ENCODE assay signal across 9 mouse cellular contexts in genomic region chr16:19982537-19983257, GRCm38 (mm10). TPM values are rescaled to one million over a fixed set of nuclear protein-coding genes. Genes with fewer than 3 reads are reported as not detected.
DNase-seq lines count a peak whose midpoint lies in the region; ATAC-seq and TF ChIP-seq lines count a peak whose summit lies in the region.
"Had no signal": no experiment of that assay in that cellular context is flagged by ENCODE, and none has a peak within 500 bp of the region (broad histone marks: within the 10 kb centered on the region; RNA-seq: fewer than 3 reads in every experiment).

Klhl6 (minus strand) TSS chr16:19983037.

- TF ChIP-seq POLR2A in small intestine, adult 2 months (IDR thresholded peaks at IDR 0.05; ENCODE audit: low read depth, low read length), result no peak

- TF ChIP-seq CTCF in small intestine, adult 2 months (IDR thresholded peaks at IDR 0.05; ENCODE audit: extremely low read depth, insufficient read length, insufficient replicate concordance, low read depth, low read length), result no peak

- no peak within 1 kb of the TSS for H3K27ac ChIP-seq in hindbrain, embryonic 14.5 days
- H3K27ac ChIP-seq in liver, embryonic 13.5 days, result peak within 1 kb of the TSS; percentile 59
- peak within 1 kb of the TSS; percentile 21; the same call in 1 of the 2 replicates for H3K27ac ChIP-seq in small intestine, adult 2 months (ENCODE audit: insufficient read depth, low read depth, low read length)
- H3K27ac ChIP-seq: limb, embryonic 12.5 days had no signal

- WGBS in hindbrain, embryonic 14.5 days, result 76% methylated on average over 14 of the region's 14 CpGs
- 9% methylated on average over 14 of the region's 14 CpGs for WGBS in liver, embryonic 13.5 days (ENCODE audit: insufficient replicate concordance)
- WGBS in small intestine, adult 2 months, result 48% methylated on average over 14 of the region's 14 CpGs

- no peak for ATAC-seq in hindbrain, embryonic 14.5 days (ENCODE audit: low FRiP score)
- peak; percentile 80 for ATAC-seq in liver, embryonic 13.5 days (ENCODE audit: low read depth)

- DNase-seq in layer of hippocampus, adult 9-11 months, result peak; percentile 56
- no peak for DNase-seq in layer of hippocampus, adult 8-10 months (ENCODE audit: low spot score in 2 of 2)
- peak; percentile 14 for DNase-seq in embryo, embryonic 11 days
- no peak for DNase-seq in hindbrain, embryonic 14.5 days (ENCODE audit: low spot score)
- DNase-seq in liver, embryonic 13.5 days, result peak; percentile 18
- no peak for DNase-seq in urinary bladder, adult 18-20 months (ENCODE audit: low spot score in 2 of 2)
- no peak for DNase-seq in left cerebral cortex, adult 8-10 months (ENCODE audit: low spot score in 2 of 2)

- H3K27me3 ChIP-seq in hindbrain, embryonic 14.5 days (ENCODE audit: control insufficient read depth, insufficient read depth, low read length), result no peaks in the 10 kb centered on the region
- H3K27me3 ChIP-seq in liver, embryonic 13.5 days, result no peaks in the 10 kb centered on the region
- H3K27me3 ChIP-seq in small intestine, adult 2 months (ENCODE audit: control insufficient read depth, insufficient read depth, low read length), result no peaks in the 10 kb centered on the region
- H3K27me3 ChIP-seq: limb, embryonic 12.5 days had no signal

- no peaks in the 10 kb centered on the region for H3K36me3 ChIP-seq in hindbrain, embryonic 14.5 days (replicated peaks; ENCODE audit: control insufficient read depth, insufficient read depth)
- no peaks in the 10 kb centered on the region for H3K36me3 ChIP-seq in liver, embryonic 13.5 days
- no peaks in the 10 kb centered on the region for H3K36me3 ChIP-seq in small intestine, adult 2 months (ENCODE audit: control insufficient read depth, insufficient read depth, low read length)
- H3K36me3 ChIP-seq: limb, embryonic 12.5 days had no signal

- H3K4me3 ChIP-seq in hindbrain, embryonic 14.5 days (replicated peaks; ENCODE audit: low read length), result peak within 1 kb of the TSS; percentile 14; the same call in 1 of the 2 replicates
- H3K4me3 ChIP-seq in liver, embryonic 13.5 days (replicated peaks), result peak within 1 kb of the TSS; percentile 45
- peak within 1 kb of the TSS; percentile 49 for H3K4me3 ChIP-seq in small intestine, adult 2 months (ENCODE audit: low read depth, low read length)
- H3K4me3 ChIP-seq: limb, embryonic 12.5 days had no signal

- H3K9me3 ChIP-seq in hindbrain, embryonic 14.5 days (ENCODE audit: control insufficient read depth, low read length), result no peaks in the 10 kb centered on the region
- no peaks in the 10 kb centered on the region for H3K9me3 ChIP-seq in liver, embryonic 13.5 days (replicated peaks)
- H3K9me3 ChIP-seq: limb, embryonic 12.5 days had no signal

- H3K4me1 ChIP-seq in hindbrain, embryonic 14.5 days (replicated peaks; ENCODE audit: control insufficient read depth, insufficient read depth, low read length), result no peaks in the 10 kb centered on the region
- peaks cover 16% of the 10 kb centered on the region; the same call in 1 of the 2 replicates for H3K4me1 ChIP-seq in liver, embryonic 13.5 days (replicated peaks)
- H3K4me1 ChIP-seq in small intestine, adult 2 months (ENCODE audit: control insufficient read depth, insufficient read depth, insufficient read length, low read length), result no peaks in the 10 kb centered on the region
- H3K4me1 ChIP-seq: limb, embryonic 12.5 days had no signal

- no peak within 1 kb of the TSS for H3K4me2 ChIP-seq in hindbrain, embryonic 14.5 days (replicated peaks)
- peak within 1 kb of the TSS; percentile 49 for H3K4me2 ChIP-seq in liver, embryonic 13.5 days
- H3K4me2 ChIP-seq: limb, embryonic 12.5 days had no signal

- no peak within 1 kb of the TSS for H3K9ac ChIP-seq in hindbrain, embryonic 14.5 days
- peak within 1 kb of the TSS; percentile 38; the same call in 1 of the 2 replicates for H3K9ac ChIP-seq in liver, embryonic 13.5 days
- H3K9ac ChIP-seq: limb, embryonic 12.5 days had no signal

RNA-seq across cellular contexts. Expression of gene Klhl6, which starts in this region (rescaled TPM):
- 1 to 10 TPM in 3 of 4 experiments, under 1 TPM in 1; 0.69 to 9.2 (median 3.9) TPM for total RNA-seq in layer of hippocampus, adult 8-10 months (2022)
- 3.7 and 4.7 TPM in 2 replicates for polyA plus RNA-seq in hindbrain, embryonic 14.5 days (2014; fragmentation: Nextera tagmentation; extraction: Ambion mirVana)
- polyA plus RNA-seq in liver, embryonic 13.5 days (2015; fragmentation: Nextera tagmentation; extraction: Ambion mirVana), result 10.8 and 13.1 TPM in 2 replicates
- polyA plus RNA-seq in small intestine, adult 2 months (2012; rRNA removed), result 1.1 and 3.0 TPM in 2 replicates
- total RNA-seq in left cerebral cortex, adult 8-10 months (2022), result 1 to 10 TPM in 2 of 4 experiments, under 1 TPM in 2; 0.68 to 5.4 (median 2.5) TPM

Comparison
In these comparisons a context has a peak if more than half of its experiments do, and no peak if none do; other contexts are left out.
1. DNase-seq: peak in layer of hippocampus, adult 9-11 months (single experiment), embryo, embryonic 11 days (single experiment) and liver, embryonic 13.5 days (single experiment); none in layer of hippocampus, adult 8-10 months (0 of 2), hindbrain, embryonic 14.5 days (single experiment), urinary bladder, adult 18-20 months (0 of 2) and left cerebral cortex, adult 8-10 months (0 of 2).
2. Peak in every context shown above with its lines, with median percentiles within 50 percentile points of each other: H3K4me3 ChIP-seq.